Mouse (Mus musculus) hindbrain, embryonic 16.5 days (tissue): ENCODE measurements around the gene Gm266. TPM values are rescaled to one million over a fixed set of nuclear protein-coding genes. Genes with fewer than 3 reads are reported as not detected.
"Not testable (repeated sequence)": the region's sequence is repeated elsewhere in the genome, so short reads cannot be mapped to it uniquely, and the experiment has no call there.

Experiments
- ATAC-seq: fragments of 200-750 bp; cut with Nextera tagmentation; 2 replicates; pipeline ENCODE4 v1.8.0; 2017; ENCODE audit warnings: moderate TSS enrichment, moderate library complexity
- H3K27ac ChIP-seq: fragments of 300-500 bp; sonication (generic); 2 replicates; pipeline ENCODE4 v1.5.1; 2014; ENCODE audit warnings: low read depth, mild to moderate bottlenecking, control low read depth, low read length, moderate library complexity
- H3K27me3 ChIP-seq: fragments of 300-500 bp; sonication (generic); replicated peaks from 2 replicates; pipeline ENCODE4 v1.6.1; 2014; ENCODE audit warnings: low read length; ENCODE audit not compliant: control insufficient read depth, insufficient read depth
- H3K36me3 ChIP-seq: fragments of 300-500 bp; sonication (generic); 2 replicates; pipeline ENCODE4 v1.6.1; 2014; ENCODE audit warnings: mild to moderate bottlenecking, low read length, moderate library complexity, mixed read lengths; ENCODE audit not compliant: control insufficient read depth, insufficient read depth
- H3K4me1 ChIP-seq: fragments of 300-500 bp; sonication (generic); 2 replicates; pipeline ENCODE4 v1.6.1; 2014; ENCODE audit warnings: low read depth, low read length; ENCODE audit not compliant: control insufficient read depth, insufficient read depth
- H3K4me2 ChIP-seq: fragments of 300-500 bp; sonication (generic); 2 replicates; pipeline ENCODE4 v1.6.1; 2014; ENCODE audit warnings: mild to moderate bottlenecking, low read length, control low read depth, moderate library complexity
- H3K4me3 ChIP-seq: fragments of 300-500 bp; sonication (generic); 2 replicates; pipeline ENCODE4 v1.5.1; 2014; ENCODE audit warnings: mild to moderate bottlenecking, low read length, control low read depth, moderate library complexity
- H3K9ac ChIP-seq: fragments of 300-500 bp; sonication (generic); 2 replicates; pipeline ENCODE4 v1.6.1; 2014; ENCODE audit warnings: low read depth, mild to moderate bottlenecking, control low read depth, low read length, moderate library complexity
- H3K9me3 ChIP-seq: fragments of 300-500 bp; sonication (generic); 2 replicates; pipeline ENCODE4 v1.6.1; 2014; ENCODE audit warnings: mild to moderate bottlenecking, low read length, moderate library complexity; ENCODE audit not compliant: control insufficient read depth
- WGBS: fragments of 180-500 bp; shearing (Covaris S2); extraction: QIAGEN DNeasy Blood & Tissue Kit; methylation state at CpG from one replicate; pipeline ENCODE4 v1.1.7; 2014; 5-methylcytosine and 5-hydroxymethylcytosine counted together
- polyA plus RNA-seq: library from polyadenylated mRNA; unstranded; fragments of >200 nt; fragmentation: Nextera tagmentation; extraction: Ambion mirVana; gene quantifications from 2 replicates; pipeline ENCODE4 v1.2.1, GENCODE M21; 2015

The Gm266 gene
- polyA plus RNA-seq, 1 experiment from 2014 or later: 5.0 TPM

- Histone ChIP-seq H3K36me3 (no peaks in the 10 kb centered on the region), H3K27me3 (no peaks in the 10 kb centered on the region), H3K4me2 (no peak overlapping the region), H3K9me3 (no peaks in the 10 kb centered on the region), H3K4me3 (no peak overlapping the region), H3K4me1 (no peaks in the 10 kb centered on the region; the same call in 1 of the 2 replicates), H3K9ac (no peak overlapping the region), H3K27ac (no peak overlapping the region)
- ATAC-seq: no peak
- WGBS: 91% methylated on average over 9 of the region's 9 CpGs
Observed at GRCm38 (mm10) chr12:111518391-111518790, 32.8 kb upstream of the Gm266 start.

GRCm38 (mm10) chr12:111517901-111518300, 32.3 kb upstream of the Gm266 start:
- WGBS: 62% methylated on average over 4 of the region's 4 CpGs
- Histone ChIP-seq H3K4me3 (no peak overlapping the region), H3K27me3 (no peaks in the 10 kb centered on the region), H3K27ac (no peak overlapping the region), H3K36me3 (no peaks in the 10 kb centered on the region), H3K9ac (no peak overlapping the region), H3K9me3 (no peaks in the 10 kb centered on the region), H3K4me1 (no peaks in the 10 kb centered on the region; the same call in 1 of the 2 replicates), H3K4me2 (no peak overlapping the region)
- ATAC-seq: no peak

- H3K9me3 ChIP-seq: no peaks in the 10 kb centered on the region
- H3K4me1 ChIP-seq: no peaks in the 10 kb centered on the region; the same call in 1 of the 2 replicates
- no peak for ATAC-seq
- H3K36me3 ChIP-seq: no peaks in the 10 kb centered on the region
- no peak overlapping the region for H3K4me2 ChIP-seq
- 88% methylated on average over 6 of the region's 6 CpGs for WGBS
- H3K9ac ChIP-seq: no peak overlapping the region
- no peaks in the 10 kb centered on the region for H3K27me3 ChIP-seq
- no peak overlapping the region for H3K27ac ChIP-seq
- H3K4me3 ChIP-seq: no peak overlapping the region
Observed at GRCm38 (mm10) chr12:111516826-111517225, 31.2 kb upstream of the Gm266 start.

- no peak overlapping the region for H3K27ac ChIP-seq
- no peak for ATAC-seq
- H3K4me3 ChIP-seq: no peak overlapping the region
- H3K9me3 ChIP-seq: no peaks in the 10 kb centered on the region
- no peak overlapping the region for H3K4me2 ChIP-seq
- WGBS: 89% methylated on average over 5 of the region's 5 CpGs
- H3K9ac ChIP-seq: no peak overlapping the region
- no peaks in the 10 kb centered on the region for H3K27me3 ChIP-seq
- H3K36me3 ChIP-seq: no peaks in the 10 kb centered on the region
- no peaks in the 10 kb centered on the region; the same call in 1 of the 2 replicates for H3K4me1 ChIP-seq
Observed at GRCm38 (mm10) chr12:111515920-111516319, 30.3 kb upstream of the Gm266 start.

- WGBS: 70% methylated on average over 7 of the region's 7 CpGs
- no peak for ATAC-seq
- no peaks in the 10 kb centered on the region for H3K9me3 ChIP-seq
Observed at GRCm38 (mm10) chr12:111514874-111515649, 29.4 kb upstream of the Gm266 start.

GRCm38 (mm10) chr12:111514231-111514792, 28.7 kb upstream of the Gm266 start:
- Histone ChIP-seq H3K9ac (no peak overlapping the region), H3K4me1 (no peaks in the 10 kb centered on the region; the same call in 1 of the 2 replicates), H3K9me3 (no peaks in the 10 kb centered on the region), H3K27ac (peak overlapping the region; percentile 63), H3K27me3 (no peaks in the 10 kb centered on the region), H3K4me2 (no peak overlapping the region), H3K36me3 (no peaks in the 10 kb centered on the region), H3K4me3 (no peak overlapping the region)
- 62% methylated on average over 7 of the region's 7 CpGs for WGBS
- peak; percentile 81 for ATAC-seq

More at GRCm38 (mm10) chr12:111514874-111515649, 29.4 kb upstream of the Gm266 start:
- H3K4me3 ChIP-seq: no peak overlapping the region
- no peaks in the 10 kb centered on the region for H3K36me3 ChIP-seq
- peak overlapping the region; percentile 63 for H3K27ac ChIP-seq
- H3K27me3 ChIP-seq: no peaks in the 10 kb centered on the region
- H3K4me1 ChIP-seq: no peaks in the 10 kb centered on the region; the same call in 1 of the 2 replicates
- H3K9ac ChIP-seq: no peak overlapping the region
- no peak overlapping the region for H3K4me2 ChIP-seq

- H3K36me3 ChIP-seq: no peaks in the 10 kb centered on the region
- 47% methylated on average over 5 of the region's 5 CpGs for WGBS
- H3K9ac ChIP-seq: no peak overlapping the region
- ATAC-seq: peak; percentile 93
- no peaks in the 10 kb centered on the region for H3K9me3 ChIP-seq
- no peaks in the 10 kb centered on the region for H3K27me3 ChIP-seq
- no peak overlapping the region; the same call in 1 of the 2 replicates for H3K27ac ChIP-seq
- H3K4me1 ChIP-seq: no peaks in the 10 kb centered on the region; the same call in 1 of the 2 replicates
- H3K4me3 ChIP-seq: no peak overlapping the region
- no peak overlapping the region for H3K4me2 ChIP-seq
Observed at GRCm38 (mm10) chr12:111513673-111514072, 28.1 kb upstream of the Gm266 start.

GRCm38 (mm10) chr12:111512572-111513063, 27.0 kb upstream of the Gm266 start:
- no peaks in the 10 kb centered on the region for H3K9me3 ChIP-seq
- H3K4me3 ChIP-seq: no peak overlapping the region
- H3K27me3 ChIP-seq: no peaks in the 10 kb centered on the region
- no peak overlapping the region for H3K4me2 ChIP-seq
- no peak overlapping the region for H3K9ac ChIP-seq
- ATAC-seq: no peak
- H3K36me3 ChIP-seq: no peaks in the 10 kb centered on the region
- no peak overlapping the region for H3K27ac ChIP-seq
- WGBS: 88% methylated on average over 12 of the region's 12 CpGs
- no peaks in the 10 kb centered on the region; the same call in 1 of the 2 replicates for H3K4me1 ChIP-seq

- not testable (repeated sequence) for H3K9ac ChIP-seq, H3K27me3 ChIP-seq, H3K4me1 ChIP-seq, H3K4me3 ChIP-seq, ATAC-seq, H3K36me3 ChIP-seq, H3K9me3 ChIP-seq, H3K4me2 ChIP-seq, H3K27ac ChIP-seq
- WGBS: 79% methylated on average over 3 of the region's 3 CpGs
Observed at GRCm38 (mm10) chr12:111508438-111508837, 22.8 kb upstream of the Gm266 start.
